ENCODE assay signal across 18 mouse cellular contexts in the genomic region with DNA sequence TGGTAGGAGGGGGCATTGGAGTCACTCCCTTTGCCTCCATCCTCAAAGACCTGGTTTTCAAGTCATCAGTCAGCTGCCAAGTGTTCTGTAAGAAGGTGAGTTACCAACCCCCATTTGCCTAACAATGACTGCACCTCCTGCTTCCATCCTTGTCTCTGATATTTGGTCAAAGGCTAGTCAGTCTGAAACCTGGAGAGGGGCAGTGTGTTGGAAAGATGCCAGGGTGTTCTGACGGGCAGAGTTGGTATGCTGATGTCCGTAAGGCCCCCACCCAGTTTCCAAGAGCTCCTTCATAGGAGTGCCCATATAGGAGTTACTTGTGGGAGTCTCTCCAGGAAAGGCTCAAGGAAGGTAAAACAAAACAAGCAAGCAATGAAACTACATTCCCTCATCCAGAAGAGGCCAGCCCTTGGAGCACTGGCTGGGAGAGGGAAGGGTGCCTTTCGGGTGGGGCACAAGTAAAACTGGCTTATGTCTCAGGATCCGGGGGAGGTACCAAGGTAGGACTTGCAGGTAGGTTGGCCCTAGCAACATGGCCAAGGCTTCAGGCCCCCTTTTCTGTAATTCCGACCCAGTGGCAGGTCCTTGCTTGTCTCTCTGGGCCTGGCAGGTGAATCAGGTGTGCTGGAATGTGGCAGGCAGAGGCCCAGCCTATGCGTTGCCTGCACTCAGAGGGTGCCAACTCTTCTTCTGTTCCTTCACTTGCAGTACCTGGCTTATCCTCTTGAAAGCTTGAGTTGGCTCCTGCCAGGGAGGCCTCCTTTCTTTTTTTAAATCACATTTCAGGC. TPM values are rescaled to one million over a fixed set of nuclear protein-coding genes. Genes with fewer than 3 reads are reported as not detected.
A peak's percentile ranks its signal among the peaks of the same experiment; 100 is the strongest.
DNase-seq lines count a peak whose midpoint lies in the region; ATAC-seq and TF ChIP-seq lines count a peak whose summit lies in the region.
"Had no signal": no experiment of that assay in that cellular context is flagged by ENCODE, and none has a peak within 500 bp of the region (broad histone marks: within the 10 kb centered on the region; RNA-seq: fewer than 3 reads in every experiment).

No protein-coding gene starts in this region.

- H3K36me3 ChIP-seq in lung, embryonic 15.5 days = no peaks in the 10 kb centered on the region
- no peaks in the 10 kb centered on the region for H3K36me3 ChIP-seq in embryonic facial prominence, embryonic 14.5 days (ENCODE audit: control insufficient read depth, insufficient read depth, low read length)
- H3K36me3 ChIP-seq in stomach, postnatal 0 days (ENCODE audit: control insufficient read depth, insufficient read depth, low read length) = no peaks in the 10 kb centered on the region
- H3K36me3 ChIP-seq in midbrain, embryonic 14.5 days (ENCODE audit: control insufficient read depth, insufficient read depth, low read length) = no peaks in the 10 kb centered on the region
- H3K36me3 ChIP-seq: hindbrain, embryonic 15.5 days; kidney, embryonic 15.5 days; liver, embryonic 12.5 days had no signal

- H3K9me3 ChIP-seq in lung, embryonic 15.5 days = no peaks in the 10 kb centered on the region
- H3K9me3 ChIP-seq in embryonic facial prominence, embryonic 14.5 days (ENCODE audit: control insufficient read depth, low read length) = no peaks in the 10 kb centered on the region
- H3K9me3 ChIP-seq in stomach, postnatal 0 days (ENCODE audit: control insufficient read depth, low read length) = no peaks in the 10 kb centered on the region
- H3K9me3 ChIP-seq in midbrain, embryonic 14.5 days (ENCODE audit: control insufficient read depth, low read length) = no peaks in the 10 kb centered on the region
- H3K9me3 ChIP-seq: forebrain, embryonic 10.5 days; hindbrain, embryonic 15.5 days; kidney, embryonic 15.5 days; liver, embryonic 12.5 days had no signal

- no peaks in the 10 kb centered on the region for H3K27me3 ChIP-seq in lung, embryonic 15.5 days
- H3K27me3 ChIP-seq in embryonic facial prominence, embryonic 14.5 days (replicated peaks; ENCODE audit: control insufficient read depth, insufficient read depth, low read length) = no peaks in the 10 kb centered on the region
- no peaks in the 10 kb centered on the region for H3K27me3 ChIP-seq in stomach, postnatal 0 days (ENCODE audit: control insufficient read depth, insufficient read depth, low read length)
- no peaks in the 10 kb centered on the region for H3K27me3 ChIP-seq in midbrain, embryonic 14.5 days (ENCODE audit: control insufficient read depth, insufficient read depth, low read length)
- H3K27me3 ChIP-seq: hindbrain, embryonic 15.5 days; kidney, embryonic 15.5 days had no signal

- H3K9ac ChIP-seq in lung, embryonic 15.5 days = no peak overlapping the region
- H3K9ac ChIP-seq in embryonic facial prominence, embryonic 14.5 days (ENCODE audit: low read depth, low read length) = no peak overlapping the region
- H3K9ac ChIP-seq in stomach, postnatal 0 days (ENCODE audit: low read length) = no peak overlapping the region
- H3K9ac ChIP-seq in midbrain, embryonic 14.5 days (replicated peaks; ENCODE audit: low read length) = no peak overlapping the region
- H3K9ac ChIP-seq: hindbrain, embryonic 15.5 days; kidney, embryonic 15.5 days; liver, embryonic 12.5 days had no signal

- peaks cover 16% of the 10 kb centered on the region for H3K4me1 ChIP-seq in lung, embryonic 15.5 days
- H3K4me1 ChIP-seq in embryonic facial prominence, embryonic 14.5 days (ENCODE audit: control insufficient read depth, insufficient read depth, low read length) = peaks cover 5% of the 10 kb centered on the region
- 0 out of 2 replicates have a peak, but pooled peaks cover 2% of the 10 kb centered on the region for H3K4me1 ChIP-seq in stomach, postnatal 0 days (replicated peaks; ENCODE audit: control insufficient read depth, insufficient read depth)
- peaks cover 19% of the 10 kb centered on the region for H3K4me1 ChIP-seq in midbrain, embryonic 14.5 days (ENCODE audit: control insufficient read depth, insufficient read depth, low read length)

- peak overlapping the region; percentile 3; the same call in 1 of the 2 replicates for H3K27ac ChIP-seq in lung, embryonic 15.5 days
- H3K27ac ChIP-seq in embryonic facial prominence, embryonic 14.5 days (replicated peaks; ENCODE audit: low read depth, low read length) = peak overlapping the region; percentile 63; the same call in 1 of the 2 replicates
- H3K27ac ChIP-seq in stomach, postnatal 0 days (replicated peaks) = peak overlapping the region; percentile 75
- H3K27ac ChIP-seq in midbrain, embryonic 14.5 days (replicated peaks; ENCODE audit: low read depth, low read length) = no peak overlapping the region
- H3K27ac ChIP-seq: forebrain, embryonic 10.5 days; hindbrain, embryonic 15.5 days; kidney, embryonic 15.5 days; liver, embryonic 12.5 days had no signal

- TF ChIP-seq EP300 in stomach, postnatal 0 days (optimal IDR thresholded peaks at IDR 0.05) = peak; percentile 73

- TF ChIP-seq CTCF in stomach, postnatal 0 days (IDR thresholded peaks at IDR 0.05; ENCODE audit: low read depth) = peak; percentile 48

- WGBS in lung, embryonic 15.5 days = 68% methylated on average over 6 of the region's 6 CpGs
- 73% methylated on average over 6 of the region's 6 CpGs for WGBS in embryonic facial prominence, embryonic 14.5 days
- 70% methylated on average over 6 of the region's 6 CpGs for WGBS in stomach, postnatal 0 days
- 85% methylated on average over 6 of the region's 6 CpGs for WGBS in midbrain, embryonic 14.5 days

- no peak overlapping the region for H3K4me2 ChIP-seq in lung, embryonic 15.5 days
- no peak overlapping the region for H3K4me2 ChIP-seq in embryonic facial prominence, embryonic 14.5 days (ENCODE audit: low read depth, low read length)
- no peak overlapping the region for H3K4me2 ChIP-seq in stomach, postnatal 0 days (replicated peaks; ENCODE audit: low read depth)
- H3K4me2 ChIP-seq in midbrain, embryonic 14.5 days (ENCODE audit: low read length) = no peak overlapping the region
- H3K4me2 ChIP-seq: hindbrain, embryonic 15.5 days; kidney, embryonic 15.5 days; liver, embryonic 12.5 days had no signal

- no peak overlapping the region for H3K4me3 ChIP-seq in lung, embryonic 15.5 days
- H3K4me3 ChIP-seq in embryonic facial prominence, embryonic 14.5 days (ENCODE audit: low read depth, low read length) = no peak overlapping the region
- no peak overlapping the region for H3K4me3 ChIP-seq in stomach, postnatal 0 days (ENCODE audit: low read depth, low read length)
- no peak overlapping the region for H3K4me3 ChIP-seq in midbrain, embryonic 14.5 days (replicated peaks; ENCODE audit: low read depth, low read length)
- H3K4me3 ChIP-seq: forebrain, embryonic 10.5 days; hindbrain, embryonic 15.5 days; kidney, embryonic 15.5 days; liver, embryonic 12.5 days had no signal

- ATAC-seq in lung, embryonic 15.5 days (ENCODE audit: borderline replicate concordance, extremely low read depth, low FRiP score, low TSS enrichment) = no peak
- peak; percentile 20 for ATAC-seq in embryonic facial prominence, embryonic 14.5 days (ENCODE audit: low read depth)
- ATAC-seq in stomach, postnatal 0 days (ENCODE audit: low FRiP score, low TSS enrichment) = peak; percentile 55
- ATAC-seq in midbrain, embryonic 14.5 days (ENCODE audit: low FRiP score, low TSS enrichment) = no peak
- ATAC-seq: liver, embryonic 12.5 days had no signal

- no peak for DNase-seq in lung, postnatal 10 days
- DNase-seq in cerebellum, postnatal 10 days = peak; percentile 51 to 70
- peak; percentile 84 for DNase-seq in embryonic facial prominence, embryonic 14.5 days (ENCODE audit: low spot score)
- peak; percentile 29 for DNase-seq in stomach, postnatal 0 days (ENCODE audit: low spot score)
- DNase-seq in heart, postnatal 4 days = no peak
- DNase-seq in midbrain, embryonic 14.5 days = no peak
- DNase-seq: heart, postnatal 10 days; lung, postnatal 36 days; thymus, postnatal 4 days had no signal

RNA-seq across cellular contexts. Expression of gene Shf, which starts 23.7 kb away (rescaled TPM):
- polyA plus RNA-seq in lung, embryonic 15.5 days (2015; fragmentation: Nextera tagmentation; extraction: Ambion mirVana) = 2.1 and 2.9 TPM in 2 replicates
- 5.5 and 6.4 TPM in 2 replicates for polyA plus RNA-seq in embryonic facial prominence, embryonic 14.5 days (2014; fragmentation: Nextera tagmentation; extraction: Ambion mirVana)
- polyA plus RNA-seq in stomach, postnatal 0 days (2015; fragmentation: Nextera tagmentation; extraction: Ambion mirVana) = 1.6 and 1.7 TPM in 2 replicates
- 10 to 100 TPM; 10.1 to 11.3 TPM for total RNA-seq in heart, postnatal 4 days (2021)
- 15.9 and 19.2 TPM in 2 replicates for polyA plus RNA-seq in midbrain, embryonic 14.5 days (2014; fragmentation: Nextera tagmentation; extraction: Ambion mirVana)

RNA-seq across cellular contexts. Expression of gene Duox1, which starts 29.8 kb away (rescaled TPM):
- 0.04 and 0.10 TPM in 2 replicates for polyA plus RNA-seq in lung, embryonic 15.5 days (2015; fragmentation: Nextera tagmentation; extraction: Ambion mirVana)
- polyA plus RNA-seq in embryonic facial prominence, embryonic 14.5 days (2014; fragmentation: Nextera tagmentation; extraction: Ambion mirVana) = 0.34 and 0.67 TPM in 2 replicates
- 3.5 and 4.3 TPM in 2 replicates for polyA plus RNA-seq in stomach, postnatal 0 days (2015; fragmentation: Nextera tagmentation; extraction: Ambion mirVana)
- not detected for total RNA-seq in heart, postnatal 4 days (2021)
- 0.18 and 0.22 TPM in 2 replicates for polyA plus RNA-seq in midbrain, embryonic 14.5 days (2014; fragmentation: Nextera tagmentation; extraction: Ambion mirVana)
- total RNA-seq: layer of hippocampus, adult 8-10 months had no signal
- polyA plus RNA-seq: forebrain, embryonic 10.5 days; liver, embryonic 12.5 days had no signal

RNA-seq across cellular contexts. Expression of gene Duoxa1, which starts 31.8 kb away (rescaled TPM):
- polyA plus RNA-seq in lung, embryonic 15.5 days (2015; fragmentation: Nextera tagmentation; extraction: Ambion mirVana) = 0.20 and 0.35 TPM in 2 replicates
- polyA plus RNA-seq in embryonic facial prominence, embryonic 14.5 days (2014; fragmentation: Nextera tagmentation; extraction: Ambion mirVana) = 3.6 and 4.2 TPM in 2 replicates
- 17.3 and 19.4 TPM in 2 replicates for polyA plus RNA-seq in stomach, postnatal 0 days (2015; fragmentation: Nextera tagmentation; extraction: Ambion mirVana)
- not detected for total RNA-seq in heart, postnatal 4 days (2021)
- 0.25 TPM in 1 of 2 replicates, not detected in the other for polyA plus RNA-seq in midbrain, embryonic 14.5 days (2014; fragmentation: Nextera tagmentation; extraction: Ambion mirVana)
- total RNA-seq: layer of hippocampus, adult 8-10 months; left cerebral cortex, postnatal 25 days had no signal
- polyA plus RNA-seq: forebrain, embryonic 10.5 days; liver, embryonic 12.5 days; neural tube, embryonic 14.5 days had no signal

RNA-seq across cellular contexts. Expression of gene Duoxa2, which starts 46.6 kb away (rescaled TPM):
- polyA plus RNA-seq in lung, embryonic 15.5 days (2015; fragmentation: Nextera tagmentation; extraction: Ambion mirVana) = not detected in 2 replicates
- polyA plus RNA-seq in embryonic facial prominence, embryonic 14.5 days (2014; fragmentation: Nextera tagmentation; extraction: Ambion mirVana) = 0.71 TPM in 1 of 2 replicates, not detected in the other
- polyA plus RNA-seq in stomach, postnatal 0 days (2015; fragmentation: Nextera tagmentation; extraction: Ambion mirVana) = 98.8 and 101 TPM in 2 replicates
- under 1 TPM; 0.16 to 0.21 TPM for total RNA-seq in heart, postnatal 4 days (2021)
- 0.23 TPM in 1 of 2 replicates, not detected in the other for polyA plus RNA-seq in midbrain, embryonic 14.5 days (2014; fragmentation: Nextera tagmentation; extraction: Ambion mirVana)
- total RNA-seq: gastrocnemius, adult 8-10 months; heart, postnatal 10 days; layer of hippocampus, adult 8-10 months; left cerebral cortex, postnatal 25 days had no signal
- polyA plus RNA-seq: forebrain, embryonic 10.5 days; kidney, embryonic 15.5 days; liver, embryonic 12.5 days had no signal

RNA-seq across cellular contexts. Expression of gene Duox2, which starts 47.1 kb away (rescaled TPM):
- polyA plus RNA-seq in lung, embryonic 15.5 days (2015; fragmentation: Nextera tagmentation; extraction: Ambion mirVana) = 0.04 TPM in 2 replicates
- 0.04 and 0.14 TPM in 2 replicates for polyA plus RNA-seq in embryonic facial prominence, embryonic 14.5 days (2014; fragmentation: Nextera tagmentation; extraction: Ambion mirVana)
- 15.2 and 17.2 TPM in 2 replicates for polyA plus RNA-seq in stomach, postnatal 0 days (2015; fragmentation: Nextera tagmentation; extraction: Ambion mirVana)
- total RNA-seq in heart, postnatal 4 days (2021) = under 1 TPM; 0.55 to 0.59 TPM
- polyA plus RNA-seq in midbrain, embryonic 14.5 days (2014; fragmentation: Nextera tagmentation; extraction: Ambion mirVana) = 0.04 TPM in 1 of 2 replicates, not detected in the other
- polyA plus RNA-seq: forebrain, embryonic 10.5 days; hindbrain, embryonic 15.5 days; liver, embryonic 12.5 days; neural tube, embryonic 14.5 days had no signal

Comparison
In these comparisons a context has a peak if more than half of its experiments do, and no peak if none do; other contexts are left out.
1. ATAC-seq: peak in embryonic facial prominence, embryonic 14.5 days (single experiment) and stomach, postnatal 0 days (single experiment); none in lung, embryonic 15.5 days (single experiment) and midbrain, embryonic 14.5 days (single experiment).
2. DNase-seq: peak in cerebellum, postnatal 10 days (2 of 2), embryonic facial prominence, embryonic 14.5 days (single experiment) and stomach, postnatal 0 days (single experiment); none in lung, postnatal 10 days (single experiment), heart, postnatal 4 days (single experiment) and midbrain, embryonic 14.5 days (single experiment).